Mouse (Mus musculus): ENCODE data around the gene Lpp. TPM values are rescaled to one million over a fixed set of nuclear protein-coding genes. Genes with fewer than 3 reads are reported as not detected.

Lpp gene
- total RNA-seq, 4 experiments from 2014 or later = 6.2 to 7.6 (median 6.8) TPM

- DNase-seq (ENCODE audit: low spot score in 2 of 2) = no peak
Measured at GRCm38 (mm10) chr16:24399524-24399923, 6.2 kb downstream of the Lpp start.

GRCm38 (mm10) chr16:24400776-24401175 lies 7.5 kb downstream of the Lpp start:
- no peak for DNase-seq (ENCODE audit: low spot score in 2 of 2)

- DNase-seq (ENCODE audit: low spot score in 2 of 2) = no peak
Measured at GRCm38 (mm10) chr16:24402801-24403200, 9.5 kb downstream of the Lpp start.

GRCm38 (mm10) chr16:24403733-24404380 lies 10.6 kb downstream of the Lpp start:
- no peak for DNase-seq (ENCODE audit: low spot score in 2 of 2)

- DNase-seq (ENCODE audit: low spot score in 2 of 2) = no peak
Measured at GRCm38 (mm10) chr16:24406521-24406920, 13.2 kb downstream of the Lpp start.

- no peak for DNase-seq (ENCODE audit: low spot score in 2 of 2)
Measured at GRCm38 (mm10) chr16:24411281-24411680, 18.0 kb downstream of the Lpp start.

- no peak for DNase-seq (ENCODE audit: low spot score in 2 of 2)
Measured at GRCm38 (mm10) chr16:24412193-24412592, 18.9 kb downstream of the Lpp start.

- no peak for DNase-seq (ENCODE audit: low spot score in 2 of 2)
Measured at GRCm38 (mm10) chr16:24413059-24413458, 19.8 kb downstream of the Lpp start.

- DNase-seq (ENCODE audit: low spot score in 2 of 2) = no peak
Measured at GRCm38 (mm10) chr16:24418022-24418421, 24.7 kb downstream of the Lpp start.

GRCm38 (mm10) chr16:24420603-24421120 lies 27.4 kb downstream of the Lpp start:
- no peak for DNase-seq (ENCODE audit: low spot score in 2 of 2)

- DNase-seq (ENCODE audit: low spot score in 2 of 2) = no peak
Measured at GRCm38 (mm10) chr16:24421687-24422418, 28.5 kb downstream of the Lpp start.

- no peak for DNase-seq (ENCODE audit: low spot score in 2 of 2)
Measured at GRCm38 (mm10) chr16:24423196-24423595, 29.9 kb downstream of the Lpp start.

- no peak for DNase-seq (ENCODE audit: low spot score in 2 of 2)
Measured at GRCm38 (mm10) chr16:24423751-24424150, 30.4 kb downstream of the Lpp start.

- no peak for DNase-seq (ENCODE audit: low spot score in 2 of 2)
Measured at GRCm38 (mm10) chr16:24424356-24424977, 31.2 kb downstream of the Lpp start.

- no peak for DNase-seq (ENCODE audit: low spot score in 2 of 2)
Measured at GRCm38 (mm10) chr16:24425816-24426215, 32.5 kb downstream of the Lpp start.

- no peak for DNase-seq (ENCODE audit: low spot score in 2 of 2)
Measured at GRCm38 (mm10) chr16:24427606-24428005, 34.3 kb downstream of the Lpp start.

- DNase-seq (ENCODE audit: low spot score in 2 of 2) = no peak
Measured at GRCm38 (mm10) chr16:24428055-24428454, 34.7 kb downstream of the Lpp start.

- no peak for DNase-seq (ENCODE audit: low spot score in 2 of 2)
Measured at GRCm38 (mm10) chr16:24428742-24429141, 35.4 kb downstream of the Lpp start.

- DNase-seq (ENCODE audit: low spot score in 2 of 2) = no peak
Measured at GRCm38 (mm10) chr16:24429691-24430090, 36.4 kb downstream of the Lpp start.

GRCm38 (mm10) chr16:24431808-24432207 lies 38.5 kb downstream of the Lpp start:
- DNase-seq (ENCODE audit: low spot score in 2 of 2) = no peak

GRCm38 (mm10) chr16:24433563-24433962 lies 40.3 kb downstream of the Lpp start:
- no peak for DNase-seq (ENCODE audit: low spot score in 2 of 2)

GRCm38 (mm10) chr16:24434026-24434425 lies 40.7 kb downstream of the Lpp start:
- no peak for DNase-seq (ENCODE audit: low spot score in 2 of 2)
